Mouse (Mus musculus): ENCODE data around the gene Ccl27a.

The Ccl27a gene

GRCm38 (mm10) chr4:41755338-41756305 is 18.4 kb downstream of the Ccl27a start, which contains the start of gene Sigmar1:
Gene Sigmar1 (minus strand): TSS chr4:41756157.
- DNase-seq (ENCODE audit: low spot score) = peak; percentile 77

- DNase-seq (ENCODE audit: low spot score) = no peak
Measured at GRCm38 (mm10) chr4:41754797-41755337, 19.2 kb downstream of the Ccl27a start, which contains the start of gene Galt. Gene Galt (plus strand): TSS chr4:41755228.

GRCm38 (mm10) chr4:41745021-41745420 is 29.0 kb downstream of the Ccl27a start:
- no peak for DNase-seq (ENCODE audit: low spot score)

- no peak for DNase-seq (ENCODE audit: low spot score)
Measured at GRCm38 (mm10) chr4:41744131-41744530, 29.9 kb downstream of the Ccl27a start.

- peak; percentile 87 for DNase-seq (ENCODE audit: low spot score)
Measured at GRCm38 (mm10) chr4:41741158-41741560, 32.9 kb downstream of the Ccl27a start.

- no peak for DNase-seq (ENCODE audit: low spot score)
Measured at GRCm38 (mm10) chr4:41740380-41741157, 33.5 kb downstream of the Ccl27a start.

- DNase-seq (ENCODE audit: low spot score) = no peak
Measured at GRCm38 (mm10) chr4:41739260-41739659, 34.8 kb downstream of the Ccl27a start.

GRCm38 (mm10) chr4:41738256-41738603 is 35.8 kb downstream of the Ccl27a start:
- DNase-seq (ENCODE audit: low spot score) = no peak

- DNase-seq (ENCODE audit: low spot score) = no peak
Measured at GRCm38 (mm10) chr4:41737602-41738255, 36.3 kb downstream of the Ccl27a start.

GRCm38 (mm10) chr4:41731052-41731765 is 42.8 kb downstream of the Ccl27a start, which contains the start of gene Arid3c:
Gene Arid3c (minus strand): TSS chr4:41731142.
- no peak for DNase-seq (ENCODE audit: low spot score)

GRCm38 (mm10) chr4:41726826-41727621 is 47.0 kb downstream of the Ccl27a start:
- no peak for DNase-seq (ENCODE audit: low spot score)

GRCm38 (mm10) chr4:41722918-41723351 is 51.1 kb downstream of the Ccl27a start, which contains the start of gene Dctn3:
Gene Dctn3 (minus strand): TSS chr4:41723170.
- peak; percentile 60 for DNase-seq (ENCODE audit: low spot score)

All from ovary, postnatal 10 days (tissue).